Mouse (Mus musculus) MEL (cell line): ENCODE results near the gene Slco2b1. TPM values are rescaled to one million over a fixed set of nuclear protein-coding genes. Genes with fewer than 3 reads are reported as not detected.

Experiments used
- DNase-seq: peaks from one replicate; pipeline ENCODE4 v3.0.0; 2011; ENCODE audit warnings: low read depth, low spot score
- H3K27ac ChIP-seq: 2 replicates; pipeline ENCODE4 v1.5.1; 2012; ENCODE audit warnings: low read depth, mild to moderate bottlenecking, control low read depth, low read length, moderate library complexity; ENCODE audit not compliant: control insufficient read depth
- H3K27me3 ChIP-seq, 2 experiments: fragments of 150-350 bp in 1 of 2; sonication (generic) in 1 of 2; 2 replicates each; pipeline ENCODE4 v1.6.1; 2012; ENCODE audit warnings: low read length in 2 of 2, mild to moderate bottlenecking in 2 of 2, improper control_type of control experiment in 1 of 2, moderate library complexity in 1 of 2; ENCODE audit not compliant: insufficient read depth in 2 of 2, control insufficient read depth in 1 of 2
- H3K36me3 ChIP-seq, 2 experiments: 2 replicates each; pipeline ENCODE4 v1.6.1; 2012 to 2014; ENCODE audit warnings: low read length in 2 of 2, improper control_type of control experiment in 1 of 2, inconsistent platforms in 1 of 2, mild to moderate bottlenecking in 1 of 2; ENCODE audit not compliant: insufficient read depth in 2 of 2, control insufficient read depth in 1 of 2
- H3K4me1 ChIP-seq, 2 experiments: fragments of 150-350 bp in 1 of 2; sonication (generic) in 1 of 2; 2 replicates each; pipeline ENCODE4 v1.6.1; 2012; ENCODE audit warnings: low read length in 2 of 2, improper control_type of control experiment in 1 of 2, mild to moderate bottlenecking in 1 of 2; ENCODE audit not compliant: insufficient read depth in 2 of 2, control insufficient read depth in 1 of 2
- H3K4me3 ChIP-seq, 2 experiments: fragments of 150-350 bp in 1 of 2; sonication (generic) in 1 of 2; 2 replicates each; pipeline ENCODE4 v1.5.1; 2012; ENCODE audit warnings: low read depth in 2 of 2, low read length in 2 of 2, mild to moderate bottlenecking in 2 of 2, moderate library complexity in 2 of 2, control low read depth in 1 of 2, improper control_type of control experiment in 1 of 2; ENCODE audit not compliant: control insufficient read depth in 1 of 2, insufficient read depth in 1 of 2
- H3K79me2 ChIP-seq: 2 replicates; pipeline ENCODE4 v1.6.1; 2012; ENCODE audit warnings: mild to moderate bottlenecking, low read length, moderate library complexity; ENCODE audit not compliant: control insufficient read depth, poor library complexity, insufficient read depth
- H3K9ac ChIP-seq: 2 replicates; pipeline ENCODE4 v1.6.1; 2012; ENCODE audit warnings: low read depth, mild to moderate bottlenecking, control low read depth, low read length, moderate library complexity; ENCODE audit not compliant: control insufficient read depth, poor library complexity, severe bottlenecking
- H3K9me3 ChIP-seq: fragments of 150-350 bp; sonication (generic); replicated peaks from 2 replicates; pipeline ENCODE4 v1.6.1; 2012; ENCODE audit warnings: mild to moderate bottlenecking, low read length, improper control_type of control experiment, moderate library complexity; ENCODE audit not compliant: insufficient read depth
- CTCF ChIP-seq, 3 experiments: IDR thresholded peaks in 2 of 3; conservative IDR thresholded peaks in 1 of 3; 2 replicates each; pipeline ENCODE4 v1.5.1; 2011 to 2012; ENCODE audit warnings: low read length in 3 of 3, low read depth in 2 of 3, mild to moderate bottlenecking in 2 of 3, improper control_type of control experiment in 1 of 3, inconsistent platforms in 1 of 3, mixed read lengths in 1 of 3, moderate library complexity in 1 of 3; ENCODE audit not compliant: control insufficient read depth in 1 of 3, insufficient read depth in 1 of 3, poor library complexity in 1 of 3, severe bottlenecking in 1 of 3
- ELF1 ChIP-seq: IDR thresholded peaks from 2 replicates; pipeline ENCODE4 v1.6.1; 2014; ENCODE audit warnings: low read depth, mild to moderate bottlenecking, inconsistent platforms, low read length, improper control_type of control experiment, moderate library complexity
- EP300 ChIP-seq, 2 experiments: IDR thresholded peaks; 2 replicates each; pipeline ENCODE4 v1.6.1; 2011; ENCODE audit warnings: improper control_type of control experiment in 2 of 2, low read length in 2 of 2, low read depth in 1 of 2, mild to moderate bottlenecking in 1 of 2
- GABPA ChIP-seq: IDR thresholded peaks from 2 replicates; pipeline ENCODE4 v1.6.1; 2012; ENCODE audit warnings: low read depth, mild to moderate bottlenecking, inconsistent platforms, low read length, improper control_type of control experiment, moderate library complexity
- GATA1 ChIP-seq: IDR thresholded peaks from 2 replicates; pipeline ENCODE4 v1.6.1; 2011; ENCODE audit warnings: low read depth, low read length, improper control_type of control experiment
- HCFC1 ChIP-seq: IDR thresholded peaks from 2 replicates; pipeline ENCODE4 v1.6.1; 2012; ENCODE audit warnings: low read depth, mild to moderate bottlenecking, inconsistent platforms, low read length, improper control_type of control experiment, moderate library complexity
- MAX ChIP-seq: IDR thresholded peaks from 2 replicates; pipeline ENCODE4 v1.6.1; 2011; ENCODE audit warnings: low read length, improper control_type of control experiment
- MEF2A ChIP-seq: IDR thresholded peaks from 2 replicates; pipeline ENCODE4 v1.6.1; 2014; ENCODE audit warnings: low read depth, mild to moderate bottlenecking, inconsistent platforms, low read length, improper control_type of control experiment; ENCODE audit not compliant: poor library complexity, insufficient replicate concordance, severe bottlenecking; ENCODE audit errors: extremely low read depth
- MXI1 ChIP-seq: IDR thresholded peaks from 2 replicates; pipeline ENCODE4 v1.6.1; 2011; ENCODE audit warnings: mild to moderate bottlenecking, low read depth, low read length, improper control_type of control experiment
- MYB ChIP-seq: IDR thresholded peaks from 2 replicates; pipeline ENCODE4 v1.6.1; 2011; ENCODE audit warnings: mild to moderate bottlenecking, low read depth, low read length, improper control_type of control experiment
- MYC ChIP-seq: IDR thresholded peaks from 2 replicates; pipeline ENCODE4 v1.6.1; 2011; ENCODE audit warnings: low read depth, mild to moderate bottlenecking, low read length, improper control_type of control experiment, moderate library complexity
- NELFE ChIP-seq: IDR thresholded peaks from 2 replicates; pipeline ENCODE4 v1.6.1; 2011; ENCODE audit warnings: low read depth, low read length, improper control_type of control experiment
- RAD21 ChIP-seq: IDR thresholded peaks from 2 replicates; pipeline ENCODE4 v1.6.1; 2011; ENCODE audit warnings: mild to moderate bottlenecking, low read depth, low read length, improper control_type of control experiment
- RCOR1 ChIP-seq: IDR thresholded peaks from 2 replicates; pipeline ENCODE4 v1.6.1; 2012; ENCODE audit warnings: low read depth, mild to moderate bottlenecking, inconsistent platforms, low read length, improper control_type of control experiment
- TBP ChIP-seq: IDR thresholded peaks from 2 replicates; pipeline ENCODE4 v1.8.0; 2011; ENCODE audit warnings: low read depth, low read length, improper control_type of control experiment
- ZC3H11A ChIP-seq: IDR thresholded peaks from 2 replicates; pipeline ENCODE4 v1.6.1; 2012; ENCODE audit warnings: low read depth, mild to moderate bottlenecking, inconsistent platforms, low read length, improper control_type of control experiment
- ZMIZ1 ChIP-seq: IDR thresholded peaks from 2 replicates; pipeline ENCODE4 v1.6.1; 2012; ENCODE audit warnings: low read depth, mild to moderate bottlenecking, inconsistent platforms, low read length, improper control_type of control experiment, moderate library complexity
- polyA plus RNA-seq, 2 experiments: library from polyadenylated mRNA; stranded (reverse) in 1 of 2; unstranded in 1 of 2; fragments of >175 nt in 1 of 2; fragments of >200 nt in 1 of 2; gene quantifications; 2 replicates each; pipeline versions ENCODE4 v1.2.1 to v1.2.4; 2012; ENCODE audit warnings: low replicate concordance in 2 of 2, low read depth in 1 of 2; ENCODE audit not compliant: insufficient read length in 2 of 2, insufficient read depth in 1 of 2, missing spikeins in 1 of 2
- total RNA-seq: library from RNA; depleted of rRNA; stranded (reverse); fragments of 300-350 nt; gene quantifications from 2 replicates; pipeline ENCODE4 v1.2.3, GENCODE M21; 2012

The Slco2b1 gene
- total and polyA plus RNA-seq, 3 experiments: 0.06 TPM; not detected in 2

DNA sequence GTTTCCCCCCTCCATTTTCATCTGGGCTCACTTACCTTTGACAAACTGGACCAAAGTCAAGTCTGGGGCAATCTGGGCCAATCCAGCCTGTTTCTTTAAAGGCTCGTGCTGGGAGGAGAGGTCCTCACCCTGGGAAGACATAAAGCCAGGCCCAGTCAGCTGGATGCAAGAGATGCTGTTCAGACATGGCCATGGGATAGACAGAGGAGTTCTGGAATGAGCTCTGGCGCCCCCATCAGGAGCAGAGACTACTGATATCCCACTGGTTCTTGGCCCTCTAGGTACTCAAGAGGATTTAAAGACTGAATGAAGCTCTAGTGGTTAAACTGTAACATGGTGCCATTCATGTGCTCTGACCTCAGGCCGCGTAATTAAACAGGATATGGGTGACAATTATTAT, 40.2 kb downstream of the Slco2b1 start:
- H3K9ac ChIP-seq: no peak overlapping the region
- peaks cover 0 to 14% of the 10 kb centered on the region in 2 experiments; a peak in 3 of 4 replicates for H3K4me1 ChIP-seq
- H3K27me3 ChIP-seq: no peaks in the 10 kb centered on the region; a peak in 1 of 4 replicates
- H3K9me3 ChIP-seq: no peaks in the 10 kb centered on the region
- H3K4me3 ChIP-seq: no peak overlapping the region
- H3K79me2 ChIP-seq: no peaks in the 10 kb centered on the region
- peak; percentile 22 for DNase-seq
- no peak overlapping the region for H3K27ac ChIP-seq
- peaks cover 0 to 2% of the 10 kb centered on the region in 2 experiments; a peak in 2 of 4 replicates for H3K36me3 ChIP-seq
- 0 out of 2 replicates have a peak, but pooled peaks have one; percentile 6 for TF ChIP-seq MAX
- TF ChIP-seq ZC3H11A: no peak
- TF ChIP-seq HCFC1: no peak
- TF ChIP-seq RCOR1: no peak
- TF ChIP-seq EP300 (IDR thresholded peaks at IDR 0.05; ENCODE audit: low read depth in 1 of 2, low read length in 2 of 2): no peak
- TF ChIP-seq CTCF (IDR thresholded peaks at IDR 0.05 in 2 of 3, conservative IDR thresholded peaks at IDR 0.05 in 1 of 3; ENCODE audit: control insufficient read depth in 1 of 3, insufficient read depth in 1 of 3, low read depth in 2 of 3, low read length in 3 of 3, poor library complexity in 1 of 3, severe bottlenecking in 1 of 3): peak; percentile 20 to 40 (median 22); a peak in 3 of 6 replicates
- peak; percentile 25 for TF ChIP-seq RAD21

DNA sequence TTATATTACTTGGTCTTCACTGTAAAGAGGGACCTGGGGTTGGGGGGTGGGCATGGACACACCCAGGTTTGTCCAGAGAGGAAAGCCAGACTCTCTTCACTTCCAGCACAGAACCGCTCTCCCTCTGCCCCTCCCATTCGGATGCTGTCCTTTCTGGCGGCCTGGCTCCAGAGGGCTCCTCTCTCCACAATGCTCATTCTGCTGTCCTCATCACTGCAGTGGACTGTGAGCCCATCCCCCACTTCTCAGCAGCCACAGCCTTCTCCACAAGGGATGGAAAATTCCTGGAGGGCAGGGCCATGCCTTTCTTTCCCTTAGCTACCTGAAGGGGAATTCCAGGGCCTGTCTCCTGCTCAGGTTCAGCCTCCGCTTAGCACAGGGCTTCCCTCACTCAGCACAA, 42.3 kb downstream of the Slco2b1 start:
- Histone ChIP-seq H3K27me3 (peaks cover 0 to 4% of the 10 kb centered on the region in 2 experiments; a peak in 1 of 4 replicates), H3K9ac (no peak overlapping the region), H3K4me1 (peaks cover 0 to 14% of the 10 kb centered on the region in 2 experiments; a peak in 3 of 4 replicates), H3K79me2 (no peaks in the 10 kb centered on the region), H3K36me3 (peaks cover 0 to 2% of the 10 kb centered on the region in 2 experiments; a peak in 2 of 4 replicates), H3K9me3 (no peaks in the 10 kb centered on the region), H3K4me3 (no peak overlapping the region), H3K27ac (no peak overlapping the region)
- TF ChIP-seq ELF1: no peak
- no peak for TF ChIP-seq MYC
- no peak for TF ChIP-seq MXI1
- no peak for TF ChIP-seq NELFE
- TF ChIP-seq EP300 (IDR thresholded peaks at IDR 0.05; ENCODE audit: low read depth in 1 of 2, low read length in 2 of 2): no peak
- TF ChIP-seq MYB: no peak
- no peak for TF ChIP-seq GABPA
- TF ChIP-seq GATA1: no peak
- no peak for TF ChIP-seq HCFC1
- TF ChIP-seq RAD21: no peak
- no peak for TF ChIP-seq TBP
- no peak for DNase-seq

DNA sequence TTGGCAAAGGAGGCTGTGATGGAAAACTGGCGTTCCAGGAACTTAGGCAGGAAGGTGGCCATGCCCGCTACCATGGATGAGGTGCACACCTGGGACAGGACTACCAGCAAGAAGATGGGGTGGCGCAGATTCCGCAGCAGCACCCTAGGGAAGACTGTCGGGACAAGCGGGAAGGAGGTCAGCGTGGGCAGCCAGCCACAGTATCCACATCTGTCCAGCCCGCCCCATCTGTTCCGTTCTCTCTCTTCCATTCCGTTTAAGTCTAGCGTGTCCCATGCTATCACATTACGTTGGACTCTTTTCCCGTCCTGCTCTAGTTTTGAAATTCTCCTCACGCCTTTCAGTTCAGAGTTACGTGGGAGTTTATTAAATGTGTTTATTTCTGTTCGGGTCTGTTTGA, 44.0 kb downstream of the Slco2b1 start:
- Histone ChIP-seq H3K79me2 (no peaks in the 10 kb centered on the region), H3K27ac (no peak overlapping the region), H3K9me3 (no peaks in the 10 kb centered on the region), H3K4me1 (peaks cover 0 to 8% of the 10 kb centered on the region in 2 experiments; a peak in 3 of 4 replicates), H3K9ac (no peak overlapping the region), H3K36me3 (peaks cover 0 to 2% of the 10 kb centered on the region in 2 experiments; a peak in 2 of 4 replicates), H3K4me3 (no peak overlapping the region), H3K27me3 (peaks cover 0 to 4% of the 10 kb centered on the region in 2 experiments; a peak in 1 of 4 replicates)
- no peak for DNase-seq
- TF ChIP-seq MEF2A: no peak
- TF ChIP-seq ZMIZ1: no peak
- TF ChIP-seq MYB: no peak
- no peak for TF ChIP-seq HCFC1
- no peak for TF ChIP-seq RAD21
- TF ChIP-seq EP300 (IDR thresholded peaks at IDR 0.05; ENCODE audit: low read depth in 1 of 2, low read length in 2 of 2): no peak
